Mouse (Mus musculus) MEL (cell line): ENCODE results near the gene Dhh. TPM values are rescaled to one million over a fixed set of nuclear protein-coding genes. Genes with fewer than 3 reads are reported as not detected.
"Not testable (repeated sequence)": the region's sequence is repeated elsewhere in the genome, so short reads cannot be mapped to it uniquely, and the experiment has no call there.

ENCODE experiments used
- DNase-seq: peaks from one replicate; pipeline ENCODE4 v3.0.0; 2011; ENCODE audit warnings: low read depth, low spot score
- H3K27ac ChIP-seq: 2 replicates; pipeline ENCODE4 v1.5.1; 2012; ENCODE audit warnings: low read depth, mild to moderate bottlenecking, control low read depth, low read length, moderate library complexity; ENCODE audit not compliant: control insufficient read depth
- H3K27me3 ChIP-seq, 2 experiments: fragments of 150-350 bp in 1 of 2; sonication (generic) in 1 of 2; 2 replicates each; pipeline ENCODE4 v1.6.1; 2012; ENCODE audit warnings: low read length in 2 of 2, mild to moderate bottlenecking in 2 of 2, improper control_type of control experiment in 1 of 2, moderate library complexity in 1 of 2; ENCODE audit not compliant: insufficient read depth in 2 of 2, control insufficient read depth in 1 of 2
- H3K36me3 ChIP-seq, 2 experiments: 2 replicates each; pipeline ENCODE4 v1.6.1; 2012 to 2014; ENCODE audit warnings: low read length in 2 of 2, improper control_type of control experiment in 1 of 2, inconsistent platforms in 1 of 2, mild to moderate bottlenecking in 1 of 2; ENCODE audit not compliant: insufficient read depth in 2 of 2, control insufficient read depth in 1 of 2
- H3K4me1 ChIP-seq, 2 experiments: fragments of 150-350 bp in 1 of 2; sonication (generic) in 1 of 2; 2 replicates each; pipeline ENCODE4 v1.6.1; 2012; ENCODE audit warnings: low read length in 2 of 2, improper control_type of control experiment in 1 of 2, mild to moderate bottlenecking in 1 of 2; ENCODE audit not compliant: insufficient read depth in 2 of 2, control insufficient read depth in 1 of 2
- H3K4me3 ChIP-seq, 2 experiments: fragments of 150-350 bp in 1 of 2; sonication (generic) in 1 of 2; 2 replicates each; pipeline ENCODE4 v1.5.1; 2012; ENCODE audit warnings: low read depth in 2 of 2, low read length in 2 of 2, mild to moderate bottlenecking in 2 of 2, moderate library complexity in 2 of 2, control low read depth in 1 of 2, improper control_type of control experiment in 1 of 2; ENCODE audit not compliant: control insufficient read depth in 1 of 2, insufficient read depth in 1 of 2
- H3K79me2 ChIP-seq: 2 replicates; pipeline ENCODE4 v1.6.1; 2012; ENCODE audit warnings: mild to moderate bottlenecking, low read length, moderate library complexity; ENCODE audit not compliant: control insufficient read depth, poor library complexity, insufficient read depth
- H3K9ac ChIP-seq: 2 replicates; pipeline ENCODE4 v1.6.1; 2012; ENCODE audit warnings: low read depth, mild to moderate bottlenecking, control low read depth, low read length, moderate library complexity; ENCODE audit not compliant: control insufficient read depth, poor library complexity, severe bottlenecking
- H3K9me3 ChIP-seq: fragments of 150-350 bp; sonication (generic); replicated peaks from 2 replicates; pipeline ENCODE4 v1.6.1; 2012; ENCODE audit warnings: mild to moderate bottlenecking, low read length, improper control_type of control experiment, moderate library complexity; ENCODE audit not compliant: insufficient read depth
- CHD2 ChIP-seq: IDR thresholded peaks from 2 replicates; pipeline ENCODE4 v1.6.1; 2011; ENCODE audit warnings: low read length, improper control_type of control experiment
- CTCF ChIP-seq, 3 experiments: IDR thresholded peaks in 2 of 3; conservative IDR thresholded peaks in 1 of 3; 2 replicates each; pipeline ENCODE4 v1.5.1; 2011 to 2012; ENCODE audit warnings: low read length in 3 of 3, low read depth in 2 of 3, mild to moderate bottlenecking in 2 of 3, improper control_type of control experiment in 1 of 3, inconsistent platforms in 1 of 3, mixed read lengths in 1 of 3, moderate library complexity in 1 of 3; ENCODE audit not compliant: control insufficient read depth in 1 of 3, insufficient read depth in 1 of 3, poor library complexity in 1 of 3, severe bottlenecking in 1 of 3
- E2F4 ChIP-seq: IDR thresholded peaks from 2 replicates; pipeline ENCODE4 v1.6.1; 2011; ENCODE audit warnings: low read depth, low read length, improper control_type of control experiment, borderline replicate concordance
- EP300 ChIP-seq, 2 experiments: IDR thresholded peaks; 2 replicates each; pipeline ENCODE4 v1.6.1; 2011; ENCODE audit warnings: improper control_type of control experiment in 2 of 2, low read length in 2 of 2, low read depth in 1 of 2, mild to moderate bottlenecking in 1 of 2
- ETS1 ChIP-seq: IDR thresholded peaks from 2 replicates; pipeline ENCODE4 v1.6.1; 2012; ENCODE audit warnings: low read depth, mild to moderate bottlenecking, inconsistent platforms, low read length, improper control_type of control experiment, moderate library complexity
- GABPA ChIP-seq: IDR thresholded peaks from 2 replicates; pipeline ENCODE4 v1.6.1; 2012; ENCODE audit warnings: low read depth, mild to moderate bottlenecking, inconsistent platforms, low read length, improper control_type of control experiment, moderate library complexity
- GATA1 ChIP-seq: IDR thresholded peaks from 2 replicates; pipeline ENCODE4 v1.6.1; 2011; ENCODE audit warnings: low read depth, low read length, improper control_type of control experiment
- HCFC1 ChIP-seq: IDR thresholded peaks from 2 replicates; pipeline ENCODE4 v1.6.1; 2012; ENCODE audit warnings: low read depth, mild to moderate bottlenecking, inconsistent platforms, low read length, improper control_type of control experiment, moderate library complexity
- JUND ChIP-seq: IDR thresholded peaks from 2 replicates; pipeline ENCODE4 v1.6.1; 2011; ENCODE audit warnings: low read depth, mild to moderate bottlenecking, improper control_type of control experiment, low read length
- KAT2A ChIP-seq: conservative IDR thresholded peaks from 2 replicates; pipeline ENCODE4 v1.6.1; 2012; ENCODE audit warnings: low read depth, low read length, improper control_type of control experiment, inconsistent platforms
- MAX ChIP-seq: IDR thresholded peaks from 2 replicates; pipeline ENCODE4 v1.6.1; 2011; ENCODE audit warnings: low read length, improper control_type of control experiment
- MYC ChIP-seq: IDR thresholded peaks from 2 replicates; pipeline ENCODE4 v1.6.1; 2011; ENCODE audit warnings: low read depth, mild to moderate bottlenecking, low read length, improper control_type of control experiment, moderate library complexity
- NELFE ChIP-seq: IDR thresholded peaks from 2 replicates; pipeline ENCODE4 v1.6.1; 2011; ENCODE audit warnings: low read depth, low read length, improper control_type of control experiment
- NRF1 ChIP-seq: IDR thresholded peaks from 2 replicates; pipeline ENCODE4 v1.6.1; 2014; ENCODE audit warnings: low read depth, mild to moderate bottlenecking, inconsistent platforms, low read length, improper control_type of control experiment, moderate library complexity; ENCODE audit not compliant: poor library complexity, insufficient read depth, severe bottlenecking
- POLR2A ChIP-seq, 2 experiments: IDR thresholded peaks; 2 replicates each; pipeline ENCODE4 v1.6.1; 2011 to 2012; ENCODE audit warnings: low read length in 2 of 2, mild to moderate bottlenecking in 2 of 2, control low read depth in 1 of 2, improper control_type of control experiment in 1 of 2, low read depth in 1 of 2, moderate library complexity in 1 of 2; ENCODE audit not compliant: control insufficient read depth in 1 of 2, insufficient read depth in 1 of 2, poor library complexity in 1 of 2
- POLR2AphosphoS5 ChIP-seq: IDR thresholded peaks from 2 replicates; pipeline ENCODE4 v1.6.1; 2012; ENCODE audit warnings: low read depth, borderline replicate concordance, mild to moderate bottlenecking, inconsistent platforms, low read length, moderate library complexity, mixed read lengths
- RAD21 ChIP-seq: IDR thresholded peaks from 2 replicates; pipeline ENCODE4 v1.6.1; 2011; ENCODE audit warnings: mild to moderate bottlenecking, low read depth, low read length, improper control_type of control experiment
- RCOR1 ChIP-seq: IDR thresholded peaks from 2 replicates; pipeline ENCODE4 v1.6.1; 2012; ENCODE audit warnings: low read depth, mild to moderate bottlenecking, inconsistent platforms, low read length, improper control_type of control experiment
- SIN3A ChIP-seq: IDR thresholded peaks from 2 replicates; pipeline ENCODE4 v1.6.1; 2012; ENCODE audit warnings: low read length, improper control_type of control experiment, inconsistent platforms
- SMC3 ChIP-seq: IDR thresholded peaks from 2 replicates; pipeline ENCODE4 v1.6.1; 2011; ENCODE audit warnings: low read depth, low read length, improper control_type of control experiment
- TAL1 ChIP-seq: IDR thresholded peaks from 2 replicates; pipeline ENCODE4 v1.6.1; 2012; ENCODE audit warnings: mild to moderate bottlenecking, inconsistent platforms, low read length, moderate library complexity, mixed read lengths
- TCF12 ChIP-seq: IDR thresholded peaks from 2 replicates; pipeline ENCODE4 v1.6.1; 2014; ENCODE audit warnings: low read depth, mild to moderate bottlenecking, inconsistent platforms, low read length, improper control_type of control experiment, moderate library complexity
- UBTF ChIP-seq: IDR thresholded peaks from 2 replicates; pipeline ENCODE4 v1.6.1; 2012; ENCODE audit warnings: low read depth, mild to moderate bottlenecking, inconsistent platforms, low read length, improper control_type of control experiment, moderate library complexity, borderline replicate concordance; ENCODE audit not compliant: insufficient read depth
- USF2 ChIP-seq, 2 experiments: IDR thresholded peaks; 2 replicates each; pipeline ENCODE4 v1.6.1; 2011 to 2012; ENCODE audit warnings: improper control_type of control experiment in 2 of 2, low read length in 2 of 2, borderline replicate concordance in 1 of 2, inconsistent platforms in 1 of 2, low read depth in 1 of 2, mild to moderate bottlenecking in 1 of 2; ENCODE audit not compliant: insufficient read depth in 1 of 2
- ZC3H11A ChIP-seq: IDR thresholded peaks from 2 replicates; pipeline ENCODE4 v1.6.1; 2012; ENCODE audit warnings: low read depth, mild to moderate bottlenecking, inconsistent platforms, low read length, improper control_type of control experiment
- ZKSCAN1 ChIP-seq: IDR thresholded peaks from 2 replicates; pipeline ENCODE4 v1.6.1; 2012; ENCODE audit warnings: low read depth, mild to moderate bottlenecking, inconsistent platforms, low read length, improper control_type of control experiment, moderate library complexity
- ZMIZ1 ChIP-seq: IDR thresholded peaks from 2 replicates; pipeline ENCODE4 v1.6.1; 2012; ENCODE audit warnings: low read depth, mild to moderate bottlenecking, inconsistent platforms, low read length, improper control_type of control experiment, moderate library complexity
- ZNF384 ChIP-seq: IDR thresholded peaks from 2 replicates; pipeline ENCODE4 v1.6.1; 2012; ENCODE audit warnings: low read depth, mild to moderate bottlenecking, inconsistent platforms, low read length, improper control_type of control experiment
- polyA plus RNA-seq, 2 experiments: library from polyadenylated mRNA; stranded (reverse) in 1 of 2; unstranded in 1 of 2; fragments of >175 nt in 1 of 2; fragments of >200 nt in 1 of 2; gene quantifications; 2 replicates each; pipeline versions ENCODE4 v1.2.1 to v1.2.4; 2012; ENCODE audit warnings: low replicate concordance in 2 of 2, low read depth in 1 of 2; ENCODE audit not compliant: insufficient read length in 2 of 2, insufficient read depth in 1 of 2, missing spikeins in 1 of 2
- total RNA-seq: library from RNA; depleted of rRNA; stranded (reverse); fragments of 300-350 nt; gene quantifications from 2 replicates; pipeline ENCODE4 v1.2.3, GENCODE M21; 2012

Gene Dhh
- total and polyA plus RNA-seq, 3 experiments, result 0.12 TPM; not detected in 2

GRCm38 (mm10) chr15:98918499-98918895, 20.2 kb upstream of the Dhh start:
- peak; percentile 22 for DNase-seq
- Histone ChIP-seq H3K4me3 (peak overlapping the region; percentile 59 to 65), H3K9ac (peak overlapping the region; percentile 69)
- H3K9me3 ChIP-seq, result not testable (repeated sequence)
- peak; percentile 7; the same call in 1 of the 2 replicates for TF ChIP-seq RCOR1
- TF ChIP-seq, all 39 proteins: peak for 1; not testable (repeated sequence) for 38
- peak overlapping the region; percentile 41 for H3K27ac ChIP-seq
- H3K36me3 ChIP-seq, result peaks cover 0 to 12% of the 10 kb centered on the region in 2 experiments; a peak in 2 of 4 replicates
- peaks cover 9 to 10% of the 10 kb centered on the region in 2 experiments; a peak in 3 of 4 replicates for H3K4me1 ChIP-seq
- H3K27me3 ChIP-seq, H3K79me2 ChIP-seq: not testable (repeated sequence)

GRCm38 (mm10) chr15:98917538-98918498, 19.5 kb upstream of the Dhh start, which contains the start of gene Lmbr1l:
Lmbr1l (minus strand) TSS chr15:98918231.
- no peaks in the 10 kb centered on the region for H3K9me3 ChIP-seq
- H3K27me3 ChIP-seq, result no peaks in the 10 kb centered on the region
- DNase-seq, result peak; percentile 100
- H3K27ac ChIP-seq, result peak within 1 kb of the TSS; percentile 41
- peaks cover 2% of the 10 kb centered on the region; the same call in 1 of the 2 replicates for H3K79me2 ChIP-seq
- peaks cover 0 to 8% of the 10 kb centered on the region in 2 experiments; a peak in 2 of 4 replicates for H3K36me3 ChIP-seq
- peaks cover 6 to 7% of the 10 kb centered on the region in 2 experiments; a peak in 3 of 4 replicates for H3K4me1 ChIP-seq
- peak within 1 kb of the TSS; percentile 68 to 76 for H3K4me3 ChIP-seq
- H3K9ac ChIP-seq, result peak within 1 kb of the TSS; percentile 69
- TF ChIP-seq CHD2, result no peak
- TF ChIP-seq JUND, result no peak
- no peak for TF ChIP-seq ZKSCAN1
- TF ChIP-seq ZNF384, result no peak
- TF ChIP-seq UBTF, result 0 out of 2 replicates have a peak, but pooled peaks have one; percentile 42
- 0 out of 4 replicates have a peak, but pooled peaks of 1 of the 2 experiments have one; percentile 5 for TF ChIP-seq EP300 (IDR thresholded peaks at IDR 0.05; ENCODE audit: low read depth in 1 of 2, low read length in 2 of 2)
- no peak for TF ChIP-seq CTCF (IDR thresholded peaks at IDR 0.05 in 2 of 3, conservative IDR thresholded peaks at IDR 0.05 in 1 of 3; ENCODE audit: control insufficient read depth in 1 of 3, insufficient read depth in 1 of 3, low read depth in 2 of 3, low read length in 3 of 3, poor library complexity in 1 of 3, severe bottlenecking in 1 of 3)
- no peak; the same call in 1 of the 2 replicates for TF ChIP-seq ZC3H11A
- no peak for TF ChIP-seq RAD21
- peak; percentile 83 for TF ChIP-seq NELFE
- peak; percentile 87 for TF ChIP-seq HCFC1
- TF ChIP-seq NRF1, result no peak
- TF ChIP-seq RCOR1, result peak; percentile 86
- peak; percentile 86 for TF ChIP-seq ZMIZ1
- TF ChIP-seq GATA1, result no peak
- no peak; the same call in 1 of the 2 replicates for TF ChIP-seq KAT2A
- no peak for TF ChIP-seq GABPA
- TF ChIP-seq MAX, result peak; percentile 78
- no peak for TF ChIP-seq TAL1
- TF ChIP-seq ETS1, result peak; percentile 64; the same call in 1 of the 2 replicates
- TF ChIP-seq SIN3A, result peak; percentile 99
- 0 out of 2 replicates have a peak, but pooled peaks have one; percentile 60 for TF ChIP-seq E2F4
- TF ChIP-seq TCF12, result peak; percentile 16
- peak; percentile 84 for TF ChIP-seq MYC
- TF ChIP-seq USF2 (IDR thresholded peaks at IDR 0.05; ENCODE audit: borderline replicate concordance in 1 of 2, insufficient read depth in 1 of 2, low read depth in 1 of 2, low read length in 2 of 2), result 0 out of 4 replicates have a peak, but pooled peaks of 1 of the 2 experiments have one; percentile 11
- no peak for TF ChIP-seq SMC3
- TF ChIP-seq POLR2AphosphoS5, result no peak; the same call in 1 of the 2 replicates
- peak; percentile 49 to 90 for TF ChIP-seq POLR2A (IDR thresholded peaks at IDR 0.05; ENCODE audit: control insufficient read depth in 1 of 2, insufficient read depth in 1 of 2, low read depth in 1 of 2, low read length in 2 of 2, poor library complexity in 1 of 2)
